Mouse (Mus musculus) testis, adult 10 weeks (tissue): Measurements from ENCODE around the gene Mrpl58. TPM values are rescaled to one million over a fixed set of nuclear protein-coding genes. Genes with fewer than 3 reads are reported as not detected.

Experiments used
- polyA plus RNA-seq: library from polyadenylated mRNA; stranded (reverse); fragments of 350-450 nt; fragmentation: Illumina TruSeq; extraction: RNeasy Lipid Tissue Mini Kit (QIAGEN cat#74804); gene quantifications from one replicate; pipeline ENCODE4 v1.2.3, GENCODE M21; 2014; ENCODE audit warnings: low read depth, low replicate concordance

The Mrpl58 gene
- 6.3 TPM for polyA plus RNA-seq

GRCm38 (mm10) chr11:115403338-115404124, at the start of gene Mrpl58:
TSS of gene Mrpl58 (plus strand) at chr11:115403752.

DNA sequence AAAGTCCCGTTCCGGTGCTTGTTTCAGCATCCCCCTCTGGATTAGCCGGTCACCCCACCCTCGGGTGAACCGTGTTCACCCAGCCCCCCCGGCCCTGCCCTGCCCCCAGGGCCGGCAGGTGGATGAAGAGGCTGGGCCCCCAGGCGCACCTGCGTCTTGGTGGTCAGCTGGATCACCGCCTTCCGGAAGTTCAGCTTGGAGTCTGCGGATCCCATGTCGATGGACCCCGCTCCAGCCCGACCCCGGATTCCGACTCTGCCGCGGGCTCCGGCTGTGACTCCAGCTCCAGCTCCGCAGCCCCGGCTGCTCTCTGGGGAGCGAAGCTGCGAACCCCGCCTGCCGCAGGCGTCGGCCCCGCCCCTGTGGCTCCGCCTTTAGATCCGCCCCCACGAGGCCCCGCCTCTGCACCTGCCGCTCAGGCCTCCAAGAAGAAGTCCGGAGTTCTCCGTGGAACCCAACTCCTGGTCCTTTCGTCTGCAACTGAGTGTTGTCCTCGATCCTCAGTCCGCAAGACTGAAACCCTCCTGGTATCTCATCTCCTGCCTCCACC, 36.1 kb upstream of the Mrpl58 start, which contains the start of gene Hid1:
Gene Hid1 (minus strand): TSS at position 362 of the 550 bp plus-strand sequence.

DNA sequence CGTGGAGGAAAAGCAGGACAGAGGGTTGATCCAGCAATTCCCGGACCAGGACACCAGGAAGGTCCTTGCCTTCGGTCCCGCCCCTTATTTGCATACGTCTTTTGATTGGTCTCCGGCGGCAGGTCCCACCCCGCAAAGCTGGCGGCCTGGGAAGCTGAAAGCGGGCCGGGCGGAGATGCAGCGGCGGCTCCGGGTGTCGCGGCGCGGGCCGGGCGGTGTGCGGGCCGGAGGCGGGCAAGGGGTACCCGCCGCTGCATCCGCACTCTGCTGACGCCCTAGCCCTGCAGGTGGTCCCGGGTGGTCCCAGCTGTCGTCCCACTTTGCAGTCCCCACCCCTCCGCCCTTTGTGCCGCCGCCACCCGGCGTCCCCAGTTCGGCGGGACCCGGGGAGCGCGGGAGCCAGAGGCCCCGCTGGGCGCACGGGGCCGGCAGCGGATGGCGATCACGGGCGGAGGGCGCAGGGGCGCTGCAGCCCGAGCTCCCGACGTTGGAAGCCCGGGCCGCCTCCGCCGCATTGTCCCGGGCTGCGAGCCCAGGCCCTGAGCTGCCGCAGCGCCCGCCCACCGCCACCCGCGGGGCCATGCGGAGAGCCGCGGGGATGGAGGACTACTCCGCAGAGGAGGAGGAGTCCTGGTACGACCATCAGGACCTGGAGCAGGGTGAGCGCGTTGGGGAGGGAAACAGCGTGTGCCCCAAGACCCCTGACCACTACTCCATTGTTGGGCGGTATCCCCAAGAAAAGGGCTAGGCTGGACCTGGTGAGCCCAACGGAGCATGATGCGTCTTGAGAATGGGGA, 21.6 kb upstream of the Mrpl58 start, which contains the start of gene Cdr2l:
Gene Cdr2l (plus strand): TSS at position 174 of the 797 bp plus-strand sequence.

DNA sequence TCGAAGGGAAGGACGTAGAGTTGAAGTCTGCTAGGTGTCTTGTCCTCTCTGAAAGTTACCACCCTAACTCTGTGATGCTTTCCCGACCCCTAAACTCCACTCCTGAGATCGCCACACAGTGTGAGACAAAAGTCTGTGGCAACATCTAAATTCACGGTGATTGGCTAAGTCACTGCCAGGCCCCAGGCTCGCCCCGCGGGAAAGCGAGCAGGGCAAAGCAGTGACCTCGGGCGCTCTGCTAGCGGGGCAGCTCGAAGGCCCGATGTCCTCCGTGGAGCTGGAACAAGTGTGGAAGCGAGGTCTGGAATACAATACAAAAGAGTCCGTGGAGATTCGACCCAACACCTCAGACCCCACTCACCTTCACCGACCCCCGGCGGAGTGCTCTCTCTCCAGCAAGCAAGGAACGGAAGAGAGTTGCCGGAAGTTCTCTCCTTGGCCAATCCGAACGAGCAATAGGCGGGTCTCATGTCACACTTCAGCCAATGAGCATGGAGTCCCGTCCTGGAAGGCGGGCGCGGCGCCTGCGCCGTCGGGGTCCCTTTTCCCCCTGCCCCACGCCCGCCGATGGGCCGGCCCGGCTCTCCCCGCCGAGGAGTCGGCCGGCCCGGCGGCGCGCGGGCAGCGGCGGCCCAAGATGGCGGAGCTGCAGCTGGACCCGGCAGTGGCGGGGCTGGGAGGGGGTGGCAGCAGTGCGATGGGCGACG, 16.1 kb downstream of the Mrpl58 start, which contains the start of the genes Atp5h and Kctd2:
Gene Atp5h (minus strand): TSS at position 432 of the 707 bp plus-strand sequence.
Gene Kctd2 (plus strand): TSS at position 598 of the 707 bp plus-strand sequence.

GRCm38 (mm10) chr11:115439906-115440595, 36.5 kb downstream of the Mrpl58 start, which contains the start of gene Trim80:
TSS of gene Trim80 (plus strand) at chr11:115440545.

Other genes starting within 250 kb of the Mrpl58 start
- 5.1 TPM for gene Slc9a3r1, start 240.4 kb upstream of the Mrpl58 start, polyA plus RNA-seq
- gene Tmem104, start 216.3 kb upstream of the Mrpl58 start, polyA plus RNA-seq, result 0.13 TPM
- 7.1 TPM for gene Nat9, start 215.9 kb upstream of the Mrpl58 start, polyA plus RNA-seq
- gene Grin2c, start 136.5 kb upstream of the Mrpl58 start, polyA plus RNA-seq, result 0.04 TPM
- gene Fdxr, start 126.7 kb upstream of the Mrpl58 start, polyA plus RNA-seq, result 5.7 TPM
- gene Fads6, start 106.1 kb upstream of the Mrpl58 start, polyA plus RNA-seq, result 3.2 TPM
- gene Otop2, start 96.6 kb upstream of the Mrpl58 start, polyA plus RNA-seq, result 0.53 TPM
- 0.28 TPM for gene Ush1g, start 81.7 kb upstream of the Mrpl58 start, polyA plus RNA-seq
- gene Otop3, start 69.0 kb upstream of the Mrpl58 start, polyA plus RNA-seq, result not detected
- gene Hid1, start 36.0 kb upstream of the Mrpl58 start, polyA plus RNA-seq, result not detected
- 0.29 TPM for gene Cdr2l, start 21.8 kb upstream of the Mrpl58 start, polyA plus RNA-seq
- gene Atp5h, start 16.2 kb downstream of the Mrpl58 start, polyA plus RNA-seq, result 319 TPM
- 9.7 TPM for gene Kctd2, start 16.4 kb downstream of the Mrpl58 start, polyA plus RNA-seq
- 17.4 TPM for gene Trim80, start 36.8 kb downstream of the Mrpl58 start, polyA plus RNA-seq
- gene Slc16a5, start 58.7 kb downstream of the Mrpl58 start, polyA plus RNA-seq, result 0.52 TPM
- 0.41 TPM for gene Armc7, start 71.9 kb downstream of the Mrpl58 start, polyA plus RNA-seq
- gene Nt5c, start 88.1 kb downstream of the Mrpl58 start, polyA plus RNA-seq, result 2.5 TPM
- gene Jpt1, start 110.6 kb downstream of the Mrpl58 start, polyA plus RNA-seq, result 114 TPM
- gene Sumo2, start 132.5 kb downstream of the Mrpl58 start, polyA plus RNA-seq, result 627 TPM
- gene Nup85, start 160.7 kb downstream of the Mrpl58 start, polyA plus RNA-seq, result 39.0 TPM
- 2.1 TPM for gene Mrps7, start 200.2 kb downstream of the Mrpl58 start, polyA plus RNA-seq
- 4.0 TPM for gene Gga3, start 200.3 kb downstream of the Mrpl58 start, polyA plus RNA-seq
- gene Mif4gd, start 209.2 kb downstream of the Mrpl58 start, polyA plus RNA-seq, result 80.0 TPM
- gene Slc25a19, start 224.5 kb downstream of the Mrpl58 start, polyA plus RNA-seq, result 1.8 TPM